Mouse (Mus musculus) bone marrow, adult 2 months (tissue): ENCODE measurements around the gene Thra.

Source experiments
- CTCF ChIP-seq: fragments of 200-500 bp; IDR thresholded peaks from 2 replicates; pipeline ENCODE4 v1.5.1; 2011; ENCODE audit warnings: low read length, control low read depth; ENCODE audit not compliant: control insufficient read depth, insufficient read depth
- POLR2A ChIP-seq: fragments of 200-500 bp; IDR thresholded peaks from 2 replicates; pipeline ENCODE4 v1.6.1; 2011; ENCODE audit warnings: low read depth, mild to moderate bottlenecking, control low read depth, low read length, borderline replicate concordance; ENCODE audit not compliant: control insufficient read depth

DNA sequence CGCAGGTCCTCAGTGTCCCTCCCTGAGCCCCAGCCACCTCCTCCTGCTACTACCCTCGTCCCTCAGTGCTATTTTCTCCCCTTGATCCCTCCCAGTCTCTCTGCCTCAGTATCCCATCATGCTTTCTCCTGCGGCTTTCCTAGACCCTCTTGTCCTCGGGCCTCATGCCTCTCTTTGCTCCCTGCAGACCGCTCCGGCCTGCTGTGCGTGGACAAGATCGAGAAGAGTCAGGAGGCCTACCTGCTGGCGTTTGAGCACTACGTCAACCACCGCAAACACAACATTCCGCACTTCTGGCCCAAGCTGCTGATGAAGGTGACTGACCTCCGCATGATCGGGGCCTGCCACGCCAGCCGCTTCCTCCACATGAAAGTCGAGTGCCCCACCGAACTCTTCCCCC lies 23.7 kb downstream of the Thra start:
- TF ChIP-seq CTCF (no peak), POLR2A (no peak)
